Mouse (Mus musculus) heart, adult 2 months (tissue): ENCODE results near the gene Kirrel3.

Experiments
- CTCF ChIP-seq: fragments of 200-600 bp; IDR thresholded peaks from 2 replicates; pipeline ENCODE4 v1.8.1; 2022; ENCODE audit warnings: antibody characterized with exemption, mild to moderate bottlenecking, moderate library complexity
- POLR2A ChIP-seq: fragments of 200-500 bp; IDR thresholded peaks from 2 replicates; pipeline ENCODE4 v1.6.1; 2011; ENCODE audit warnings: mild to moderate bottlenecking, low read depth, low read length, control low read depth; ENCODE audit not compliant: insufficient read depth

GRCm38 (mm10) chr9:34942122-34942831 lies 456.6 kb downstream of the Kirrel3 start:
- TF ChIP-seq CTCF (no peak), POLR2A (no peak)
